Mouse (Mus musculus) activated CD4-positive, CD25-positive, alpha-beta regulatory T cell (primary cell): ENCODE results near the gene Rnf103. TPM values are rescaled to one million over a fixed set of nuclear protein-coding genes. Genes with fewer than 3 reads are reported as not detected.

Experiments used
- polyA plus RNA-seq, 2 experiments: library from polyadenylated mRNA; unstranded; fragments of 100-300 nt; shearing (Covaris generic); gene quantifications; one replicate each; pipeline ENCODE4 v1.2.1; 2017

Gene Rnf103
- 10 to 100 TPM; 24.4 to 32.8 TPM for polyA plus RNA-seq

GRCm38 (mm10) chr6:71493675-71494340 lies at the start of gene Rnf103:
Gene Rnf103 (plus strand): TSS chr6:71493894.

GRCm38 (mm10) chr6:71543686-71544499 lies 50.2 kb downstream of the Rnf103 start, which contains the start of gene Chmp3:
Gene Chmp3 (plus strand): TSS chr6:71543797.

Other genes with a start within 250 kb of the Rnf103 start
- gene Krcc1, start 222.2 kb upstream of the Rnf103 start, polyA plus RNA-seq = 10 to 100 TPM; 80.5 to 88.5 TPM
- gene Smyd1, start 171.7 kb upstream of the Rnf103 start, polyA plus RNA-seq = not detected
- 10 to 100 TPM; 24.3 to 30.2 TPM for gene Cd8b1, start 171.1 kb upstream of the Rnf103 start, polyA plus RNA-seq
- gene Cd8a, start 120.5 kb upstream of the Rnf103 start, polyA plus RNA-seq = 1 to 10 TPM; 1.9 to 4.6 TPM
- 10 to 100 TPM; 33.4 to 43.4 TPM for gene Rmnd5a, start 53.3 kb upstream of the Rnf103 start, polyA plus RNA-seq
- gene Chmp3, start 49.9 kb downstream of the Rnf103 start, polyA plus RNA-seq = 10 to 100 TPM; 71.7 to 74.2 TPM
- gene Kdm3a, start 139.1 kb downstream of the Rnf103 start, polyA plus RNA-seq = 10 to 100 TPM; 49.4 to 65.2 TPM
- under 1 TPM; 0.12 to 0.24 TPM for gene Reep1, start 213.7 kb downstream of the Rnf103 start, polyA plus RNA-seq